Mouse (Mus musculus) bone marrow, adult 2 months (tissue): ENCODE results near the gene Kalrn.

Experiments
- CTCF ChIP-seq: fragments of 200-500 bp; IDR thresholded peaks from 2 replicates; pipeline ENCODE4 v1.5.1; 2011; ENCODE audit warnings: low read length, control low read depth; ENCODE audit not compliant: control insufficient read depth, insufficient read depth
- POLR2A ChIP-seq: fragments of 200-500 bp; IDR thresholded peaks from 2 replicates; pipeline ENCODE4 v1.6.1; 2011; ENCODE audit warnings: low read depth, mild to moderate bottlenecking, control low read depth, low read length, borderline replicate concordance; ENCODE audit not compliant: control insufficient read depth

DNA sequence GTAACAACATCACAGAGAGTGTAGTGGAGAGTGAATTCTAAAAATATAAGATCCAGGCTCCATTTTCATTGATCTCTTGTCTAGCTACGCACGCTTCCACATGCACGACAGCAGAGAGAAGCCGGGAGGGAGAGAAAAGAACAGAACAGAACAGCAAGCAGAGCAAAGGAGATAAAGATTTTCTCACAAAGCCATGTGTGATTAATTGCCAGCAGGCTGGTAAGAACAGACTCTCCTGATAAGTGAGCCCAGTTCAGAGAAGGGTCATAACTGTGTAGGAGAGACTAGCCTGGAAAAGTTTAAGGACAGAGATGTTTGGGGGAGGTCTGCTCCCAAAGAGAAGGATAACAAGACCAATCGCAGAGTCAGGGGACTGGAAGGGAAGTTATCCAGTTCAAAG, 515.9 kb downstream of the Kalrn start:
- TF ChIP-seq POLR2A (no peak), CTCF (no peak)
